Mouse (Mus musculus) cerebellum, adult 2 months (tissue): ENCODE results near the gene Plcb1.

ENCODE experiments used
- CTCF ChIP-seq: fragments of 200-500 bp; IDR thresholded peaks from 2 replicates; pipeline ENCODE4 v1.5.1; 2011; ENCODE audit warnings: low read depth, mild to moderate bottlenecking, control low read depth, low read length, moderate library complexity, borderline replicate concordance; ENCODE audit not compliant: insufficient read depth
- POLR2A ChIP-seq: fragments of 200-500 bp; IDR thresholded peaks from 2 replicates; pipeline ENCODE4 v1.6.1; 2011; ENCODE audit warnings: low read length, control low read depth, borderline replicate concordance; ENCODE audit not compliant: insufficient read depth

GRCm38 (mm10) chr2:135108607-135109006 is 322.7 kb downstream of the Plcb1 start:
- TF ChIP-seq POLR2A (no peak), CTCF (no peak)
